Mouse (Mus musculus): Measurements from ENCODE around the gene Odf2l.

DNA sequence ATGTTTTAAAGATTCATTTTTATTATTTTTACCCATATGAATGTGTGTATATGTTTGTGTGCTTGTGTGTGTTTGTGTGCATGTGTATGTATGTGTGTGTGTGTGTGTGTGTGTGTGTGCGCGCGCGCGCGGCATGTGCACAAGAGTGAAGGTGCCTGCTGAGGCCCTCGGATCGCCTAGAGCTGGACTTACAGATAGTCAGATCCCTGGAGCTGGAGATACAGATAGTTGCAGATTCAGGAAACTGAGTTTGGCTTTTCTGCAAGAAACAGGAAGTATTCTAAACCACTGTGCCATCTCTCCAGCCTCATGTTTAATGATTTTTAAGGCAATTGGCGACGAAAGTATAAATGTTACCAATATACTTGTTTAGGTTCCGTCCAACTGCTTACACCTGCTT, 48.4 kb downstream of the Odf2l start:
- TF ChIP-seq CTCF (IDR thresholded peaks at IDR 0.05; ENCODE audit: control insufficient read depth, insufficient read depth, insufficient read length), result no peak
- no peak for TF ChIP-seq MAX (IDR thresholded peaks at IDR 0.05)
- TF ChIP-seq USF1 (IDR thresholded peaks at IDR 0.05; ENCODE audit: low read depth), result no peak
